Mouse (Mus musculus) kidney, adult 18-20 months (tissue): ENCODE results near the gene Scgb1b19.
"Not testable (repeated sequence)": the region's sequence is repeated elsewhere in the genome, so short reads cannot be mapped to it uniquely, and the experiment has no call there.

Experiments
- DNase-seq: peaks from one replicate; pipeline ENCODE4 v3.0.0; 2021

The Scgb1b19 gene

GRCm38 (mm10) chr7:33286991-33287390 is at the start of gene Scgb1b19:
TSS of gene Scgb1b19 (plus strand) at chr7:33287291.
- not testable (repeated sequence) for DNase-seq

GRCm38 (mm10) chr7:33280238-33280637 is 6.9 kb upstream of the Scgb1b19 start, which contains the start of gene Scgb2b19:
TSS of gene Scgb2b19 (minus strand) at chr7:33280338.
- not testable (repeated sequence) for DNase-seq
